Mouse (Mus musculus): ENCODE data around the gene Abcd3. TPM values are rescaled to one million over a fixed set of nuclear protein-coding genes. Genes with fewer than 3 reads are reported as not detected.

Gene Abcd3
- polyA plus RNA-seq, 2 experiments, result 6.1 to 16.5 TPM

DNA sequence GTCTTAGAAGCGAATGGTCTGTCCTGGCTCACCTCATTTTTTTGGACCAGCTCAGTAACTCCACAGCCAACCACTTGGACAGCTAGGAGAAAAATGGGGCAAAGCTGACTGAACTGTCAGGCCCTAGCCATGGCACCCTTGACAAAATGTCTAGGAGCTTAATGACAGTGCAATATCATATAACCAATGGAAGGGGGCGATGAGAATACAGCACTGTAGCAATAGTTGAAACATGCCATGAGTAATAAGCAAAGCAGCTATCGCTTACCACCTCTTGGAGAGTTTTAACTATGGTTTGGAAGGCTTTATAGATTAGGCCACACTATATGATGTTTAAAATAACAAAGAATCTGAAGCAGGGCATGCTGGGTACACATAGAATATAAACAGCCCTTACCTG is 46.3 kb downstream of the Abcd3 start:
- Histone ChIP-seq H3K4me1 (replicated peaks; ENCODE audit: control insufficient read depth in 2 of 2, insufficient read depth in 2 of 2, low read length in 1 of 2) (0 out of 4 replicates have a peak, but pooled peaks cover 0 to 2% of the 10 kb centered on the region in 2 experiments), H3K27me3 (ENCODE audit: control insufficient read depth, insufficient read depth, low read length) (no peaks in the 10 kb centered on the region), H3K9ac (replicated peaks) (no peak overlapping the region), H3K9me3 (ENCODE audit: control insufficient read depth, low read length) (no peaks in the 10 kb centered on the region), H3K4me2 (ENCODE audit: low read depth) (no peak overlapping the region), H3K27ac (no peak overlapping the region), H3K36me3 (replicated peaks; ENCODE audit: control insufficient read depth, insufficient read depth, low read depth) (peaks cover 10% of the 10 kb centered on the region), H3K4me3 (ENCODE audit: insufficient read depth in 1 of 2, low read depth in 2 of 2, low read length in 2 of 2) (no peak overlapping the region)
- no peak for TF ChIP-seq CTCF (IDR thresholded peaks at IDR 0.05; ENCODE audit: low read depth)
- no peak for TF ChIP-seq EP300 (IDR thresholded peaks at IDR 0.05; ENCODE audit: low read depth)
- DNase-seq (ENCODE audit: low read depth in 3 of 3, low spot score in 3 of 3) (no peak), ATAC-seq (ENCODE audit: insufficient read depth) (no peak)
- 81% methylated on average over 3 of the region's 3 CpGs for WGBS (ENCODE audit: insufficient replicate concordance)

DNA sequence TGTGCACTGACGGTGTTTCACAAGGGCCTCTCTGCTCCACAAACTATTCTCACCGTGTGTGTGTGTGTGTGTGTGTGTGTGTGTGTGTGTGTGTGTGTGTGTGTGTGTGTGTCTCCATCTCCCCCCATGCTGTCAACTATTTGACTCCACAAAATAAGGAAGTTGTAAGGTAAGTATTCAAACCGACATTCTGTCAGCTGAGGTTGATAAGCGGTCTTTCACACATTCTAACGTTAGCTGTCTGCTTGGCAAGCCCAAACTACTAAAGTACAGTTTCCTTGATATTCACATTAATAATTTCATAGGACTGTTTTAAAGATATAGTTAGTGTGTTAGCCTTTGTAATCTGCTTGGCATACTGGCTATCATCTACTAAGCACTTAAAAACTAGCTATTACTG is 48.3 kb downstream of the Abcd3 start:
- WGBS (ENCODE audit: insufficient replicate concordance), result 35% methylated on average over 5 of the region's 5 CpGs
- H3K4me2 ChIP-seq (ENCODE audit: low read depth), result no peak overlapping the region
- no peak for TF ChIP-seq CTCF (IDR thresholded peaks at IDR 0.05; ENCODE audit: low read depth)
- TF ChIP-seq EP300 (IDR thresholded peaks at IDR 0.05; ENCODE audit: low read depth), result no peak
- H3K9ac ChIP-seq (replicated peaks), result no peak overlapping the region
- no peak overlapping the region for H3K27ac ChIP-seq
- ATAC-seq (ENCODE audit: insufficient read depth) (no peak), DNase-seq (ENCODE audit: low read depth in 3 of 3, low spot score in 3 of 3) (no peak)
- no peak overlapping the region for H3K4me3 ChIP-seq (ENCODE audit: insufficient read depth in 1 of 2, low read depth in 2 of 2, low read length in 2 of 2)
- H3K4me1 ChIP-seq (replicated peaks; ENCODE audit: control insufficient read depth in 2 of 2, insufficient read depth in 2 of 2, low read length in 1 of 2), result 0 out of 4 replicates have a peak, but pooled peaks cover 0 to 2% of the 10 kb centered on the region in 2 experiments
- H3K9me3 ChIP-seq (ENCODE audit: control insufficient read depth, low read length), result no peaks in the 10 kb centered on the region
- peaks cover 10% of the 10 kb centered on the region for H3K36me3 ChIP-seq (replicated peaks; ENCODE audit: control insufficient read depth, insufficient read depth, low read depth)
- H3K27me3 ChIP-seq (ENCODE audit: control insufficient read depth, insufficient read depth, low read length), result no peaks in the 10 kb centered on the region

DNA sequence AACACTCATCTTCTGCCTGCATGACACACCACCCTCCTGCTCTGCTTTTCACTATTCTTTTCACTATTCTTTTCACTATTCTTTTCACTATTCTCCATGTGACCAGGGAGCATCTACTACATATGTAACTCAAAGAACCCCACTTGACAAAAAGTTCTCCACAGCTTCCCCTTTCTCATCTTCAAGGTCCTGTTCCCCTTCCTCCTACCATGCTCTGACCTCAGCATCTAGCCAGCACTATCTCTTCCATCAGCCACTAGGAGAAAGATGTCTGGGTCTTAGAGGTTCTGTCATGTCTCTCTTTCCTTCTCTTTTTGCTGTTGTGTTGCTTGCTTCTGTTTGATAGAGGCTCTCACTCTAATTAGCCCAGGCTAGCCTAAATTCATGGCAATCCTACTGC is 49.1 kb downstream of the Abcd3 start:
- DNase-seq (ENCODE audit: low read depth in 3 of 3, low spot score in 3 of 3) (no peak), ATAC-seq (ENCODE audit: insufficient read depth) (no peak)
- Histone ChIP-seq H3K4me1 (replicated peaks; ENCODE audit: control insufficient read depth in 2 of 2, insufficient read depth in 2 of 2, low read length in 1 of 2) (0 out of 4 replicates have a peak, but pooled peaks cover 0 to 2% of the 10 kb centered on the region in 2 experiments), H3K27me3 (ENCODE audit: control insufficient read depth, insufficient read depth, low read length) (no peaks in the 10 kb centered on the region), H3K27ac (no peak overlapping the region), H3K4me2 (ENCODE audit: low read depth) (no peak overlapping the region), H3K36me3 (replicated peaks; ENCODE audit: control insufficient read depth, insufficient read depth, low read depth) (peaks cover 7% of the 10 kb centered on the region), H3K9me3 (ENCODE audit: control insufficient read depth, low read length) (no peaks in the 10 kb centered on the region), H3K4me3 (ENCODE audit: insufficient read depth in 1 of 2, low read depth in 2 of 2, low read length in 2 of 2) (no peak overlapping the region), H3K9ac (replicated peaks) (no peak overlapping the region)
- TF ChIP-seq EP300 (IDR thresholded peaks at IDR 0.05; ENCODE audit: low read depth), result no peak
- no peak for TF ChIP-seq CTCF (IDR thresholded peaks at IDR 0.05; ENCODE audit: low read depth)

GRCm38 (mm10) chr3:121762056-121762852 is 52.8 kb downstream of the Abcd3 start:
- TF ChIP-seq CTCF (IDR thresholded peaks at IDR 0.05; ENCODE audit: low read depth) (peak; percentile 48), EP300 (IDR thresholded peaks at IDR 0.05; ENCODE audit: low read depth) (no peak)
- H3K4me3 ChIP-seq (ENCODE audit: insufficient read depth in 1 of 2, low read depth in 2 of 2, low read length in 2 of 2), result no peak overlapping the region
- no peak for DNase-seq (ENCODE audit: low read depth in 3 of 3, low spot score in 3 of 3)
- 0 out of 4 replicates have a peak, but pooled peaks cover 0 to 2% of the 10 kb centered on the region in 2 experiments for H3K4me1 ChIP-seq (replicated peaks; ENCODE audit: control insufficient read depth in 2 of 2, insufficient read depth in 2 of 2, low read length in 1 of 2)
- H3K27ac ChIP-seq, result no peak overlapping the region
- 53% methylated on average over 4 of the region's 4 CpGs for whole genome bisulfite sequencing (ENCODE audit: insufficient replicate concordance)
- no peaks in the 10 kb centered on the region for H3K27me3 ChIP-seq (ENCODE audit: control insufficient read depth, insufficient read depth, low read length)
- no peak overlapping the region for H3K9ac ChIP-seq (replicated peaks)
- no peak overlapping the region for H3K4me2 ChIP-seq (ENCODE audit: low read depth)
- H3K9me3 ChIP-seq (ENCODE audit: control insufficient read depth, low read length), result no peaks in the 10 kb centered on the region
- H3K36me3 ChIP-seq (replicated peaks; ENCODE audit: control insufficient read depth, insufficient read depth, low read depth), result no peaks in the 10 kb centered on the region; the same call in 1 of the 2 replicates
- ATAC-seq (ENCODE audit: insufficient read depth), result no peak

- Histone ChIP-seq H3K9me3 (ENCODE audit: control insufficient read depth, low read length) (no peaks in the 10 kb centered on the region), H3K27me3 (ENCODE audit: control insufficient read depth, insufficient read depth, low read length) (no peaks in the 10 kb centered on the region), H3K4me2 (ENCODE audit: low read depth) (no peak overlapping the region), H3K4me3 (ENCODE audit: insufficient read depth in 1 of 2, low read depth in 2 of 2, low read length in 2 of 2) (no peak overlapping the region), H3K4me1 (replicated peaks; ENCODE audit: control insufficient read depth in 2 of 2, insufficient read depth in 2 of 2, low read length in 1 of 2) (no peaks in the 10 kb centered on the region), H3K36me3 (replicated peaks; ENCODE audit: control insufficient read depth, insufficient read depth, low read depth) (no peaks in the 10 kb centered on the region; the same call in 1 of the 2 replicates), H3K9ac (replicated peaks) (no peak overlapping the region), H3K27ac (no peak overlapping the region)
- DNase-seq (ENCODE audit: low read depth in 3 of 3, low spot score in 3 of 3), result no peak
- no peak for ATAC-seq (ENCODE audit: insufficient read depth)
- TF ChIP-seq CTCF (IDR thresholded peaks at IDR 0.05; ENCODE audit: low read depth) (no peak), EP300 (IDR thresholded peaks at IDR 0.05; ENCODE audit: low read depth) (no peak)
- 49% methylated on average over 7 of the region's 7 CpGs for WGBS (ENCODE audit: insufficient replicate concordance)
These were observed 56.7 kb downstream of the Abcd3 start for GRCm38 (mm10) chr3:121758373-121758772.

Data from liver, embryonic 14.5 days (tissue).